ENCODE assay signal across 14 mouse cellular contexts in genomic region chrX:159858126-159858525, GRCm38 (mm10).
"Had no signal": no experiment of that assay in that cellular context is flagged by ENCODE, and none has a peak within 500 bp of the region (broad histone marks: within the 10 kb centered on the region; RNA-seq: fewer than 3 reads in every experiment).

No protein-coding gene starts in this region.

- H3K4me3 ChIP-seq: kidney, embryonic 15.5 days; left cerebral cortex, adult 2 months; liver, embryonic 13.5 days; midbrain, embryonic 12.5 days; midbrain, embryonic 15.5 days; neural tube, embryonic 13.5 days had no signal

- DNase-seq: kidney, adult 8-10 months; kidney, postnatal 10 days; kidney, postnatal 36 days; layer of hippocampus, postnatal 36 days; liver, embryonic 13.5 days; lung, adult 2 months; lung, postnatal 14 days; lung, postnatal 4 days; thymus, postnatal 25 days had no signal

- H3K9ac ChIP-seq: kidney, embryonic 15.5 days; liver, embryonic 13.5 days; midbrain, embryonic 12.5 days; midbrain, embryonic 15.5 days; neural tube, embryonic 13.5 days had no signal

- H3K36me3 ChIP-seq: kidney, embryonic 15.5 days; liver, embryonic 13.5 days; midbrain, embryonic 12.5 days; midbrain, embryonic 15.5 days; neural tube, embryonic 13.5 days had no signal

- H3K27ac ChIP-seq: kidney, embryonic 15.5 days; left cerebral cortex, adult 2 months; liver, embryonic 13.5 days; midbrain, embryonic 12.5 days; midbrain, embryonic 15.5 days; neural tube, embryonic 13.5 days had no signal

- H3K4me2 ChIP-seq: kidney, embryonic 15.5 days; liver, embryonic 13.5 days; midbrain, embryonic 12.5 days; midbrain, embryonic 15.5 days; neural tube, embryonic 13.5 days had no signal

- H3K27me3 ChIP-seq: liver, embryonic 13.5 days; midbrain, embryonic 15.5 days had no signal

- ATAC-seq: midbrain, embryonic 15.5 days had no signal

- H3K4me1 ChIP-seq: liver, embryonic 13.5 days; midbrain, embryonic 12.5 days; midbrain, embryonic 15.5 days; neural tube, embryonic 13.5 days had no signal

- H3K9me3 ChIP-seq: kidney, embryonic 15.5 days; liver, embryonic 13.5 days; midbrain, embryonic 12.5 days; midbrain, embryonic 15.5 days; neural tube, embryonic 13.5 days had no signal
